Mouse (Mus musculus): Measurements from ENCODE around the gene Faap100.

DNA sequence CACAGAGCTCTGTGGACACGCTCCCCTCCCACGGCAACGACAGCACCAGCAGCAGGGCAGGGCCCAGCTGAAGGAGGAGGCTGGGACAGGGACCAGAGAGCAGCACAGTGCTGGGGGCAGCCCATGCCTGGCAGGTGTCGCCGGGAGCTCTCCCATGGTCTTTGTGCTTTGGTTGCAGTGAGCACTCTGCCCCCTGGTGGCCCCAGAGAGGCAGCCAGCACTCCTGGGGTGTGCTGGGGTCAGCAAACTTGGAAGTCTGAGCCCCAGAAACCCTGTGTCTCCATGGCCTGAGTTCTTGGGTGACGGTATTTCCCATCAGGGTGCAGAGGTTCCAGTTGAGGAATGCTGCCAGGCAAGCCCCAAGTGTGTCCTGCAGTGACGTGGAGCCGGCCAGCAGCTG is 8.9 kb downstream of the Faap100 start:
- TF ChIP-seq HCFC1 (IDR thresholded peaks at IDR 0.05; ENCODE audit: borderline replicate concordance, insufficient read depth, low read length) (no peak), ZC3H11A (IDR thresholded peaks at IDR 0.05; ENCODE audit: borderline replicate concordance, low read depth, low read length) (no peak), ZNF384 (IDR thresholded peaks at IDR 0.05; ENCODE audit: low read depth, low read length) (no peak), MAFK (IDR thresholded peaks at IDR 0.05; ENCODE audit: insufficient read depth, low read depth, low read length) (peak; percentile 53; the same call in 1 of the 2 replicates), CHD2 (IDR thresholded peaks at IDR 0.05; ENCODE audit: low read depth, low read length) (no peak)
